Mouse (Mus musculus) bone marrow, adult 2 months (tissue): ENCODE measurements at regions not wholly inside any gene's neighbourhood (a gene's known extent, or its start where the extent isn't known, plus 50 kb on each side); places are given as distances from the start of the nearest gene placed in this dataset.
"Not testable (repeated sequence)": the region's sequence is repeated elsewhere in the genome, so short reads cannot be mapped to it uniquely, and the experiment has no call there.

Experiments used
- H3K27ac ChIP-seq: fragments of 200-500 bp; 2 replicates; pipeline ENCODE4 v1.5.1; 2012; ENCODE audit warnings: low read depth, mild to moderate bottlenecking, control low read depth, inconsistent platforms, low read length; ENCODE audit not compliant: control insufficient read depth, poor library complexity, insufficient read depth
- H3K4me1 ChIP-seq: fragments of 200-500 bp; 2 replicates; pipeline ENCODE4 v1.6.1; 2011; ENCODE audit warnings: low read length; ENCODE audit not compliant: control insufficient read depth, insufficient read depth
- H3K4me3 ChIP-seq: fragments of 200-500 bp; replicated peaks from 2 replicates; pipeline ENCODE3; 2011; ENCODE audit warnings: mild to moderate bottlenecking, low read depth, low read length, control low read depth; ENCODE audit not compliant: control insufficient read depth
- CTCF ChIP-seq: fragments of 200-500 bp; IDR thresholded peaks from 2 replicates; pipeline ENCODE4 v1.5.1; 2011; ENCODE audit warnings: low read length, control low read depth; ENCODE audit not compliant: control insufficient read depth, insufficient read depth
- POLR2A ChIP-seq: fragments of 200-500 bp; IDR thresholded peaks from 2 replicates; pipeline ENCODE4 v1.6.1; 2011; ENCODE audit warnings: low read depth, mild to moderate bottlenecking, control low read depth, low read length, borderline replicate concordance; ENCODE audit not compliant: control insufficient read depth
- WGBS: fragments of 180-500 bp; shearing (Covaris S2); methylation state at CpG from one replicate; pipeline ENCODE4 v1.1.7; 2018; 5-methylcytosine and 5-hydroxymethylcytosine counted together

DNA sequence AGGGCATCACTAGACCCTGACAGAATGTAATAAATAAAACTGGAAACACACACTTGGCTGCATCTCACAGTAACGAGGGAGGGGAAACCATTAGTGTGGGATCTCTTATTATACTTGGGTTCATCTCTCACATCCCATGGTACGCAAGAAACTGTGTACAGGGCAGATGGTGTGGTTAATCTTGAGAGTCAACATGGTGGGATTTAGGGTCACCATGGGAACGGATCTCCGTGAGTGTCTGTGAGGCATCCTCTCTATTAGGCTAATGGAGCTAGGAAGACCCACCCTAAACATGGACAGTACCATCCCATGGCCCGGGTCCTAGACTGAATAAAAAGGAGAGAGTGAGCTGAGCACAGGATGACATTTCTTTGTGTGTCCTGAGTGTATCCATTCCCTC is 130.1 kb upstream of the Dapk1 start:
- 84% methylated on average over 5 of the region's 5 CpGs for WGBS
- H3K27ac ChIP-seq, result no peak overlapping the region
- H3K4me1 ChIP-seq, result no peaks in the 10 kb centered on the region
- TF ChIP-seq CTCF, result no peak
- TF ChIP-seq POLR2A, result no peak
- H3K4me3 ChIP-seq, result no peak overlapping the region

- H3K4me3 ChIP-seq, result no peak overlapping the region
- TF ChIP-seq POLR2A (no peak), CTCF (no peak)
- WGBS, result 82% methylated on average over 2 of the region's 2 CpGs
- H3K4me1 ChIP-seq, result no peaks in the 10 kb centered on the region; the same call in 1 of the 2 replicates
- H3K27ac ChIP-seq, result no peak overlapping the region
Observed at GRCm38 (mm10) chr13:60476366-60476765, 125.4 kb upstream of the Dapk1 start.

DNA sequence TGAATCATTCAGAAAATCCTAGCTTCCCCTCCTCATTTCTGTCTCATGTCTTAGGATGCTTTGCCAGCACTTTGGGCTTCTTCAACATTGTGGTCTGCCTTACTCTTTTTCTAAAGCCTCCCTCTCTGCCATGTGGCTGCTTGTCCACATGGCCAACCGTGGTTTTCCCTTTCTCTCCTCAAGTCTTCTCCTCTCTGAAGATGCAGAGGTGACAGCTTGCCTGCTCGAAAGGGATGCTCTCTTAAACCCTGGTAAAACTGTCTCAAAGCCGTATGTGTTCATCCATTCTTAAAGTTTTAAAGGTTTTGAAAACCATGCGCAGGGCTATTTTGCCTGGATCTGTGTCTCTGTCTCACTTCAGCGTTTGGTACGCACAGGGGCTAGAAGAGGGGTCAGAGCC is 123.4 kb upstream of the Dapk1 start:
- WGBS, result 72% methylated on average over 6 of the region's 6 CpGs
- no peak overlapping the region for H3K4me3 ChIP-seq
- H3K27ac ChIP-seq, result no peak overlapping the region
- TF ChIP-seq CTCF (no peak), POLR2A (no peak)
- no peaks in the 10 kb centered on the region; the same call in 1 of the 2 replicates for H3K4me1 ChIP-seq

DNA sequence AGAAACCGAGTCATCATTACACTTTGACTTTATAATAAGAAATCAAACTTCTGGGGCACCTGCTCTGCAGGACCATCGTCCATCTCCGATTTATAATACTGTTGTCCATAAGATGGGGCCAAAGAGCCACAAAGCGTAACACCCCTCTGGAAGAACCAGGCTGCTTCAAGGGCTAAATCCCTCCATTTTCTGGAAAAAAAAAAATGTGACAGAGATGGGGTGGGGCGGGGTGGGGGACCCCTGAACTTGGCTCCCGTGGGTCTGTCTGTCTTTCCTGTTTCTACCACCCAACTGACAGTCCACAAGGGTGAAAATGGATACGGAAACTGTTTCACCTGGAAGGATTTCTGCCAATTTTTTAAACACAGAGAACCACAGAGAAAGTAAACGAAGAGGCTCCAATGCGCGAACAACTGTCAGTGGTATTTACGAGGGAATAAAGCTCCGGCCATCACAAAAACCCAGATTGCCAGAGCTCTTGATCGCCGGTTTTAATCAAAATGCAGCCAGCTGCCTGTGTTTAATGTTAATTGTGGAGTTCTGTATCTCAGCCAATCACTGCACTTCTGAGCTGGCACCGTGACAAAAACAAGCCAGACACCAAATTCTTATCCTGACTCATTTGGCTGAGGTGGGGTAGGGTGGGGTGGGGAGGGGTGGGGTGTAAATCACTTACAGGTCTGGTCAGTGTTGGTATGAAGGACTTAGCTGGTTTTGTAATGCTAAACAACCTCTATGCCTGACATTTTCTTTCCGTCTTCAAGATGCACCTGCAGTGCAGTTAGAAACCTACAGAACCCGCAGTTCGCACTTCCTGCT is 122.5 kb upstream of the Dapk1 start:
- Histone ChIP-seq H3K4me3 (no peak overlapping the region), H3K27ac (no peak overlapping the region), H3K4me1 (no peaks in the 10 kb centered on the region; the same call in 1 of the 2 replicates)
- TF ChIP-seq POLR2A (no peak), CTCF (no peak)
- 6% methylated on average over 18 of the region's 18 CpGs for WGBS

- no peaks in the 10 kb centered on the region; the same call in 1 of the 2 replicates for H3K4me1 ChIP-seq
- WGBS, result 5% methylated on average over 13 of the region's 13 CpGs
- peak overlapping the region; percentile 27 for H3K4me3 ChIP-seq
- no peak overlapping the region for H3K27ac ChIP-seq
- TF ChIP-seq POLR2A (no peak), CTCF (no peak)
Observed at GRCm38 (mm10) chr13:60479862-60480730, 121.7 kb upstream of the Dapk1 start.

- peak overlapping the region; percentile 21 for H3K4me3 ChIP-seq
- WGBS, result 6% methylated on average over 21 of the region's 21 CpGs
Observed at GRCm38 (mm10) chr13:60480731-60481431, 120.9 kb upstream of the Dapk1 start.

GRCm38 (mm10) chr13:60481451-60481850 is 120.3 kb upstream of the Dapk1 start:
- not testable (repeated sequence) for H3K4me3 ChIP-seq, H3K27ac ChIP-seq
- WGBS, result 67% methylated on average over 11 of the region's 11 CpGs

More at GRCm38 (mm10) chr13:60480731-60481431, 120.9 kb upstream of the Dapk1 start:
- no peak overlapping the region for H3K27ac ChIP-seq
- TF ChIP-seq POLR2A (no peak), CTCF (no peak)
- H3K4me1 ChIP-seq, result no peaks in the 10 kb centered on the region; the same call in 1 of the 2 replicates

GRCm38 (mm10) chr13:60481946-60482345 is 119.8 kb upstream of the Dapk1 start:
- WGBS, result 85% methylated on average over 6 of the region's 6 CpGs
- no peak overlapping the region for H3K4me3 ChIP-seq
- no peaks in the 10 kb centered on the region; the same call in 1 of the 2 replicates for H3K4me1 ChIP-seq
- no peak for TF ChIP-seq CTCF
- TF ChIP-seq POLR2A, result no peak
- no peak overlapping the region for H3K27ac ChIP-seq

More at GRCm38 (mm10) chr13:60481451-60481850, 120.3 kb upstream of the Dapk1 start:
- H3K4me1 ChIP-seq, result not testable (repeated sequence)
